Mouse (Mus musculus): ENCODE measurements at regions not wholly inside any gene's neighbourhood (a gene's known extent, or its start where the extent isn't known, plus 50 kb on each side); places are given as distances from the start of the nearest gene placed in this dataset.

DNA sequence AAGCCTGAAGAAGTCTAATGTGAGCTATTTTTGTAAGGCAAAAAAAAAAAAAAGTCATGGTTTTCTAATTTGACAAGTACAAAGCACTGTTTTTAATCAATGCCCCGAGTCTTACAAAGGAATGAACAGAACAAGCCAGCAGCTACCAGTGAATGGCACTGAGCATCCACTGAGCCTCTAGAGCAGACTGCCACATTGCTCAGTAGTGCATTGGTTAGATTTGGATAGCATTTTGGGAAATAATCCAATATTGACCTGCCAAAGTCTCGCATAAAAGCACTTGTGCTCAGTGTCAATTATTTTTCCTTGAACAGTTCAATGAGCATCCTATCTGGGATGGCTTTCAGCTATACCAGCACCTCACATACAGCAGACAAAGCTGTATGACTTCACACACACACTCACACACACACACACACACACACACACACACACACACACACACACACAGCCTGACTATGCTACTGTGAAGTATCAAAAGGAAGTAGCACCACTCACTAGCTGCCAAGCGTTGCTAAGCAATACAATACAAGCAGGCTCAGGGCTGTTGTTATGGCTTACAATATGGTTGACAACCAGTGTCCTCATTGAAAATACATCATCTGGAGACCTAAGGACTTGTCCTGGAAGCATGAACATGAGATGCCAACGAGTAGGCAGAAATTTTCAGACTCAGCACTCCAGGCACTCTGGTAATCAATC is 717.8 kb downstream of the Bcl11a start:
- H3K36me3 ChIP-seq (ENCODE audit: control insufficient read depth, insufficient read depth, low read length), result no peaks in the 10 kb centered on the region
- no peak for TF ChIP-seq EP300 (optimal IDR thresholded peaks at IDR 0.05)
- TF ChIP-seq CTCF (IDR thresholded peaks at IDR 0.05; ENCODE audit: low read depth), result no peak
- no peak overlapping the region for H3K4me3 ChIP-seq (ENCODE audit: low read depth, low read length)
- no peaks in the 10 kb centered on the region for H3K27me3 ChIP-seq (ENCODE audit: control insufficient read depth, insufficient read depth, low read length)
- DNase-seq (ENCODE audit: low spot score) (no peak), ATAC-seq (ENCODE audit: low FRiP score, low TSS enrichment) (no peak)
- H3K9ac ChIP-seq (ENCODE audit: low read length), result no peak overlapping the region
- no peaks in the 10 kb centered on the region for H3K4me1 ChIP-seq (replicated peaks; ENCODE audit: control insufficient read depth, insufficient read depth)
- H3K4me2 ChIP-seq (replicated peaks; ENCODE audit: low read depth), result no peak overlapping the region
- no peaks in the 10 kb centered on the region for H3K9me3 ChIP-seq (ENCODE audit: control insufficient read depth, low read length)
- H3K27ac ChIP-seq (replicated peaks), result no peak overlapping the region
- 64% methylated on average over 4 of the region's 4 CpGs for WGBS

DNA sequence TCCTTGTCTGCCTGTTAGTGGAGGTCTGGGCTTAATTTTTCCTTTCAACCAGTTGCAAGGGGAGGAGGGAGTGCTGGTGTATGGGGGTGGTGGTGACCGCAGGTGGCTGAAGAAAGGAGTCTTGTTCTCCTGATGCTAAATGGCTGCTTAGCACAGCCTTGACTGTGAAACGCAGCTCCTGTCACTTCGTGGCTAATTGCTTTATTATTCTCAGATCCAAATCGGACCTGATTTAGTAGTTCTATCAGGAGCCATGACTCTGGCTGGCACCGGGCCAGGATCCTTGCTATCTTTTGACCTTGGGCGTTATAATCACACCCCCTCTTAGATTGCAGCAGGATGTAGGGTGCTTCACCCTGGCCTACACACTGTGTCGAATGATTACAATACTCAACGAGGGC is 726.8 kb downstream of the Bcl11a start:
- Histone ChIP-seq H3K9me3 (ENCODE audit: control insufficient read depth, low read length) (no peaks in the 10 kb centered on the region), H3K27ac (replicated peaks) (no peak overlapping the region), H3K4me1 (replicated peaks; ENCODE audit: control insufficient read depth, insufficient read depth) (no peaks in the 10 kb centered on the region), H3K36me3 (ENCODE audit: control insufficient read depth, insufficient read depth, low read length) (no peaks in the 10 kb centered on the region), H3K4me2 (replicated peaks; ENCODE audit: low read depth) (no peak overlapping the region), H3K27me3 (ENCODE audit: control insufficient read depth, insufficient read depth, low read length) (no peaks in the 10 kb centered on the region), H3K9ac (ENCODE audit: low read length) (no peak overlapping the region), H3K4me3 (ENCODE audit: low read depth, low read length) (no peak overlapping the region)
- peak; percentile 14 for DNase-seq (ENCODE audit: low spot score)
- no peak for ATAC-seq (ENCODE audit: low FRiP score, low TSS enrichment)
- WGBS, result 72% methylated on average over 8 of the region's 8 CpGs
- no peak for TF ChIP-seq EP300 (optimal IDR thresholded peaks at IDR 0.05)
- no peak for TF ChIP-seq CTCF (IDR thresholded peaks at IDR 0.05; ENCODE audit: low read depth)

DNA sequence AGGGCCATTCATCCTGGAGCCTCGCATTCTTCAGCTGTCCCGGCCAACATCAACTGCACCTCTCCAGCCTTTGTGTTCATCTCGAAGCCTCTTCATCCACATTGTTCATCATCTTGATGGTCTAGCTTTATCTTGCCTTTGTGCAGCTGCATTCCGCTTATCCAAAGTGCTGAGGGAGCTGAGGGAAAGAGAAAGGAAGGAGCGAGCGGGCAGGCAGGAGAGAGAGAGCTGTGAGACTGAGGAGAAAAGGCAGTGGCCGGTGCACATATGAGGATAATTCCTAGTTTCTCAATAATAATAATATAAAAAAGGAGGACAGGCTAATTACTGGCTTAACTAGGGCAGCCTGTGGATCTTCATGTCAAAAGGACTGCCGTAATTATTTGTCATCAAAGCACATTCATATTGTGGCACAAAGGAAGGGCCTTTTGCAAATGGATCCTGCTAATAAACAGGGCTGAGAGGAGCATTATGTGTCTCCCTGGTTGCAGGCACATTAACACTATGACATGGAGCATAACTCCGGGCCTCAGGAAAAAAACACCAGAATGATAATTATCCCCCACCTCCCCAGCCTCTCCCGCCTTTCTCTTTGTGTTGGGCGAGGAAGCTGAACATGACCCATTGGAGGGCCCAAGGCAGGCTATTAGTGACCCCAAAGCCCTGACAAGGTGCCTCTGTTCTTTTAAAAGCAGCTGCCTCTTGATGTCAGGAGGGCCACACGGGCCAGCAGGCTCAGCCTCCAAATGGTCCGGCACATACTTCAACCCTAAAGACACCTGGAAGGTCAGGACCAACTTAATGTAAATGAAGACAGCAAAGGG is 751.9 kb downstream of the Bcl11a start:
- Histone ChIP-seq H3K4me3 (ENCODE audit: low read depth, low read length) (no peak overlapping the region), H3K4me1 (replicated peaks; ENCODE audit: control insufficient read depth, insufficient read depth) (no peaks in the 10 kb centered on the region), H3K36me3 (ENCODE audit: control insufficient read depth, insufficient read depth, low read length) (no peaks in the 10 kb centered on the region), H3K27ac (replicated peaks) (no peak overlapping the region), H3K9ac (ENCODE audit: low read length) (no peak overlapping the region), H3K9me3 (ENCODE audit: control insufficient read depth, low read length) (no peaks in the 10 kb centered on the region), H3K27me3 (ENCODE audit: control insufficient read depth, insufficient read depth, low read length) (no peaks in the 10 kb centered on the region), H3K4me2 (replicated peaks; ENCODE audit: low read depth) (no peak overlapping the region)
- ATAC-seq (ENCODE audit: low FRiP score, low TSS enrichment) (no peak), DNase-seq (ENCODE audit: low spot score) (no peak)
- TF ChIP-seq CTCF (IDR thresholded peaks at IDR 0.05; ENCODE audit: low read depth), result no peak
- TF ChIP-seq EP300 (optimal IDR thresholded peaks at IDR 0.05), result no peak
- WGBS, result 47% methylated on average over 13 of the region's 13 CpGs

DNA sequence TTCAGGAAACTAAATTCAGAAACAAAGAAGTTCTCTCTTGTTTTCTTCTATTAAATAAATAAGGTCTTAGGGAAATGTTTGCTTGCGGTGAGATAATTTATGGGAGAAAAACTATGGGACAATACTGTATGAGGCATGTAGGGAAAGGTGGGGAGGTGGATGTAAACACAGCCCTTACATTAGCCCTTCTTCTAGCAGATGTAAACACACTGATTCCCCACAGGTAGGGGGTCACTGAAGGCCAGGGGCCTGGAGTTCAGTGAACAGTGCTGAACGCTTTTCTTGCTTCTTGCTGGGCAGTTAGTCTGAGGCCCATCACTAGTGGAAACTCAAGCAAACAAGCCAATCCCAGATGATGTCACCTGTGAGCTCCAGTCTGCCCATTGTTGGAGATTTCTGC is 752.6 kb downstream of the Bcl11a start:
- H3K4me1 ChIP-seq (replicated peaks; ENCODE audit: control insufficient read depth, insufficient read depth), result no peaks in the 10 kb centered on the region
- no peaks in the 10 kb centered on the region for H3K9me3 ChIP-seq (ENCODE audit: control insufficient read depth, low read length)
- WGBS, result 55% methylated on average over 2 of the region's 2 CpGs
- H3K27ac ChIP-seq (replicated peaks), result no peak overlapping the region
- DNase-seq (ENCODE audit: low spot score) (peak; percentile 13), ATAC-seq (ENCODE audit: low FRiP score, low TSS enrichment) (no peak)
- H3K9ac ChIP-seq (ENCODE audit: low read length), result no peak overlapping the region
- H3K4me3 ChIP-seq (ENCODE audit: low read depth, low read length), result no peak overlapping the region
- H3K27me3 ChIP-seq (ENCODE audit: control insufficient read depth, insufficient read depth, low read length), result no peaks in the 10 kb centered on the region
- H3K4me2 ChIP-seq (replicated peaks; ENCODE audit: low read depth), result no peak overlapping the region
- H3K36me3 ChIP-seq (ENCODE audit: control insufficient read depth, insufficient read depth, low read length), result no peaks in the 10 kb centered on the region
- TF ChIP-seq EP300 (optimal IDR thresholded peaks at IDR 0.05) (no peak), CTCF (IDR thresholded peaks at IDR 0.05; ENCODE audit: low read depth) (no peak)

DNA sequence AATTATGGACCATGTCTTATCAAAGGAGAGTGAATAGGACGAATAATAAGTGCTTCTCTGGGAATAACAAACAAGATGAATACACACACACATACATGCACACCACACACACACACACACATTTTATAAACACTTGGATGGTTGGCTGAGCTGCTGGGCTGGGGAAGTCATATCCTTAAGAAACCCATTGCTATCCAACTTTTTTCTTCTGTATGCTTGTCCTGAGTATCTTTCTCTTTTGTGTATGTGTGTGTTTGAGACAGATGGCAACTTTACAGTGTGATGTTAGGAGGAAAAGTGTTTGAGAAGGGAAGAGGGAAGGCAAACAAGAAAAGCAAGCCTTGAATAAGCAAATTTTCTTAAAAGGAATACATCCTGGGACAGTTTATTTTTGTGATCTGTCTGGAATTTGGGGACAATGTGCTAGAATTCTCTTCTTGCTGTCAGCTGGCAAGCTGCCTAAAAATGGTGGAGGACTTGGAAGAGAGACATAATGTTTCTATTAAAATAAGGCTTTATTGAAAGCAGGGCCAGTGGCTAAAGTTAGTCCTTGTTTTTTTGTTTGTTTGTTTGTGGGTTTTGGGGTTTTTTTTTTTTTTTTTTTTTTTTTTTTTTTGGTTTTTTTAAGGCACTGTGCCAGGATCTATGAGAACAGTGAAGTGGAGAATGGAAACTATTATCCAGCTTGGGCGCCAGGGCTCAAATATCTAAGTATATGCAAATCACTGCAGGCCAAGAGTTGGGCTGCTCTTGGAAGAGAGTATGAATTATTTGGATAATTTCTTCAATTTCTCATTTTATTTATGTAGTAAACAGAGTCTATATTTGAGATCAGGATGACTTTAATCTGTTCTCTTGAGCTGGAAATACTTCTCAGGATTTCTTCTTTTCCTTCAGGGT is 766.2 kb downstream of the Bcl11a start:
- DNase-seq (ENCODE audit: low spot score) (no peak), ATAC-seq (ENCODE audit: low FRiP score, low TSS enrichment) (no peak)
- 64% methylated on average over 2 of the region's 2 CpGs for WGBS
- Histone ChIP-seq H3K27ac (replicated peaks) (no peak overlapping the region), H3K9me3 (ENCODE audit: control insufficient read depth, low read length) (no peaks in the 10 kb centered on the region), H3K4me2 (replicated peaks; ENCODE audit: low read depth) (no peak overlapping the region), H3K4me1 (replicated peaks; ENCODE audit: control insufficient read depth, insufficient read depth) (no peaks in the 10 kb centered on the region), H3K4me3 (ENCODE audit: low read depth, low read length) (no peak overlapping the region), H3K9ac (ENCODE audit: low read length) (no peak overlapping the region), H3K36me3 (ENCODE audit: control insufficient read depth, insufficient read depth, low read length) (no peaks in the 10 kb centered on the region), H3K27me3 (ENCODE audit: control insufficient read depth, insufficient read depth, low read length) (no peaks in the 10 kb centered on the region)
- no peak for TF ChIP-seq CTCF (IDR thresholded peaks at IDR 0.05; ENCODE audit: low read depth)
- TF ChIP-seq EP300 (optimal IDR thresholded peaks at IDR 0.05), result no peak

All from stomach, postnatal 0 days (tissue).